Mouse (Mus musculus) kidney, postnatal 0 days (tissue): Measurements from ENCODE around the gene Eif5b. TPM values are rescaled to one million over a fixed set of nuclear protein-coding genes. Genes with fewer than 3 reads are reported as not detected.

Source experiments
- ATAC-seq: fragments of 200-750 bp; cut with Nextera tagmentation; replicated peaks from 2 replicates; pipeline ENCODE4 v1.8.0; 2017; ENCODE audit warnings: low read depth, moderate number of reproducible peaks, moderate TSS enrichment, moderate library complexity; ENCODE audit not compliant: low FRiP score
- DNase-seq: peaks from one replicate; pipeline ENCODE4 v3.0.0-alpha.2; 2016; ENCODE audit warnings: low spot score
- H3K27ac ChIP-seq: fragments of 300-500 bp; sonication (generic); 2 replicates; pipeline ENCODE4 v1.5.1; 2014; ENCODE audit warnings: mild to moderate bottlenecking
- H3K27me3 ChIP-seq: fragments of 300-500 bp; sonication (generic); 2 replicates; pipeline ENCODE4 v1.6.1; 2014; ENCODE audit warnings: low read length, mixed read lengths; ENCODE audit not compliant: insufficient read depth
- H3K36me3 ChIP-seq: fragments of 300-500 bp; sonication (generic); 2 replicates; pipeline ENCODE4 v1.6.1; 2014; ENCODE audit warnings: low read length, mixed read lengths; ENCODE audit not compliant: insufficient read depth
- H3K4me1 ChIP-seq: fragments of 300-500 bp; sonication (generic); replicated peaks from 2 replicates; pipeline ENCODE4 v1.6.1; 2014; ENCODE audit warnings: antibody characterized with exemption, low read length, mixed read lengths; ENCODE audit not compliant: insufficient read depth
- H3K4me2 ChIP-seq: fragments of 300-500 bp; sonication (generic); 2 replicates; pipeline ENCODE4 v1.6.1; 2014; ENCODE audit warnings: mild to moderate bottlenecking, low read length, moderate library complexity, mixed read lengths
- H3K4me3 ChIP-seq: fragments of 300-500 bp; sonication (generic); replicated peaks from 2 replicates; pipeline ENCODE4 v1.5.1; 2014; ENCODE audit warnings: low read depth, low read length
- H3K9ac ChIP-seq: fragments of 300-500 bp; sonication (generic); 2 replicates; pipeline ENCODE4 v1.6.1; 2014; ENCODE audit warnings: low read depth, low read length
- H3K9me3 ChIP-seq: fragments of 300-500 bp; sonication (generic); replicated peaks from 2 replicates; pipeline ENCODE4 v1.6.1; 2016; ENCODE audit warnings: low read length, inconsistent platforms, mixed read lengths
- CTCF ChIP-seq: IDR thresholded peaks from 2 replicates; pipeline ENCODE4 v1.5.1; 2016; ENCODE audit warnings: antibody characterized with exemption, low read depth, mild to moderate bottlenecking, moderate library complexity
- WGBS: fragments of 180-500 bp; shearing (Covaris S2); extraction: QIAGEN DNeasy Blood & Tissue Kit; methylation state at CpG from one replicate; pipeline ENCODE4 v1.1.7; 2014; 5-methylcytosine and 5-hydroxymethylcytosine counted together
- polyA plus RNA-seq: library from polyadenylated mRNA; unstranded; fragments of >200 nt; fragmentation: Nextera tagmentation; extraction: Ambion mirVana; gene quantifications from 2 replicates; pipeline ENCODE4 v1.2.1, GENCODE M21; 2015

Eif5b gene
- polyA plus RNA-seq, 1 experiment from 2014 or later = 21.8 TPM

- WGBS = 32% methylated on average over 1 of the region's 1 CpGs
- 0 out of 2 replicates have a peak, but pooled peaks cover 4% of the 10 kb centered on the region for H3K36me3 ChIP-seq
- ATAC-seq (no peak), DNase-seq (no peak)
- no peak overlapping the region for H3K9ac ChIP-seq
- no peak for TF ChIP-seq CTCF
- H3K27me3 ChIP-seq = no peaks in the 10 kb centered on the region
- H3K27ac ChIP-seq = no peak overlapping the region
- H3K4me3 ChIP-seq = no peak overlapping the region
- no peaks in the 10 kb centered on the region for H3K4me1 ChIP-seq
- no peak overlapping the region for H3K4me2 ChIP-seq
- H3K9me3 ChIP-seq = no peaks in the 10 kb centered on the region
These were observed 105.4 kb downstream of the Eif5b start for GRCm38 (mm10) chr1:38103214-38103613.

GRCm38 (mm10) chr1:38103813-38104212 is 106.0 kb downstream of the Eif5b start:
- DNase-seq (no peak), ATAC-seq (no peak)
- Histone ChIP-seq H3K27ac (no peak overlapping the region), H3K4me1 (no peaks in the 10 kb centered on the region), H3K9me3 (no peaks in the 10 kb centered on the region), H3K36me3 (0 out of 2 replicates have a peak, but pooled peaks cover 4% of the 10 kb centered on the region), H3K4me3 (no peak overlapping the region), H3K9ac (no peak overlapping the region), H3K4me2 (no peak overlapping the region), H3K27me3 (no peaks in the 10 kb centered on the region)
- WGBS = 68% methylated on average over 3 of the region's 3 CpGs
- TF ChIP-seq CTCF = no peak

Other genes with a start within 250 kb of the Eif5b start
- 4.9 and 5.3 TPM in 2 replicates for gene Tsga10, start 131.6 kb upstream of the Eif5b start, polyA plus RNA-seq
- gene Lipt1, start 126.3 kb upstream of the Eif5b start, polyA plus RNA-seq = 10.0 and 10.6 TPM in 2 replicates
- 25.4 and 26.5 TPM in 2 replicates for gene Mitd1, start 107.6 kb upstream of the Eif5b start, polyA plus RNA-seq
- 295 and 316 TPM in 2 replicates for gene Mrpl30, start 107.5 kb upstream of the Eif5b start, polyA plus RNA-seq
- gene Lyg2, start 81.5 kb upstream of the Eif5b start, polyA plus RNA-seq = not detected in 2 replicates
- gene Lyg1, start 40.3 kb upstream of the Eif5b start, polyA plus RNA-seq = not detected in 2 replicates
- 135 and 140 TPM in 2 replicates for gene Txndc9, start 117 bp upstream of the Eif5b start, polyA plus RNA-seq
- gene Rev1, start 131.8 kb downstream of the Eif5b start, polyA plus RNA-seq = 12.5 and 13.9 TPM in 2 replicates